Comparison of ENCODE assay signal across 22 mouse cellular contexts in the genomic region with DNA sequence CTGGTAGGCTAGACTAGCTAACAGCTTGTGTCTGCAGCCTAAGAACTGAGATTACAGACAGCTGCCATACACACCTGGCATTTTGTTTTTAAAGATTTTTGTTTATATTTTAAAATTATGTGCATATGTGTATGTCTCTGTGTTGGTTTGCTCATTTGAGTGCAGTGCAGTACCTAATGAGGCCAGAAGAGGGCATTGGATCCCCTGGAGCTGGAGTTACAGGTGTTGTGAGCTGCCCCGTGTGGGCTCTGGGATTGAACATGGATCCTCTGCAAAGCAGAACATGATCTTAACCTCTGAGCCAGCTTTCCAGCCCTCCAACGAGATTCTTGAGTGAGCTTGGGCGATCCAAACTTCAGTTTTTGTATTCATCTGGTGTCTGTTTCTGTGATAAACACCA. TPM values are rescaled to one million over a fixed set of nuclear protein-coding genes. Genes with fewer than 3 reads are reported as not detected.
DNase-seq lines count a peak whose midpoint lies in the region; ATAC-seq and TF ChIP-seq lines count a peak whose summit lies in the region.
"Had no signal": no experiment of that assay in that cellular context is flagged by ENCODE, and none has a peak within 500 bp of the region (broad histone marks: within the 10 kb centered on the region; RNA-seq: fewer than 3 reads in every experiment).

No protein-coding gene starts in this region.

- no peaks in the 10 kb centered on the region for H3K4me1 ChIP-seq in kidney, postnatal 0 days (replicated peaks; ENCODE audit: insufficient read depth, low read length)
- no peaks in the 10 kb centered on the region for H3K4me1 ChIP-seq in midbrain, postnatal 0 days (ENCODE audit: insufficient read depth, low read length)
- no peaks in the 10 kb centered on the region for H3K4me1 ChIP-seq in midbrain, embryonic 11.5 days (ENCODE audit: control insufficient read depth, insufficient read depth, low read length)
- H3K4me1 ChIP-seq: heart, embryonic 12.5 days had no signal

- H3K9me3 ChIP-seq in kidney, postnatal 0 days (replicated peaks; ENCODE audit: low read length) = no peaks in the 10 kb centered on the region
- no peaks in the 10 kb centered on the region for H3K9me3 ChIP-seq in midbrain, postnatal 0 days (ENCODE audit: low read length)
- H3K9me3 ChIP-seq in midbrain, embryonic 11.5 days (ENCODE audit: control insufficient read depth, low read length) = no peaks in the 10 kb centered on the region
- H3K9me3 ChIP-seq: heart, embryonic 12.5 days had no signal

- 74% methylated on average over 3 of the region's 3 CpGs for WGBS in kidney, postnatal 0 days
- 69% methylated on average over 3 of the region's 3 CpGs for WGBS in midbrain, postnatal 0 days
- 61% methylated on average over 3 of the region's 3 CpGs for WGBS in midbrain, embryonic 11.5 days

- H3K4me3 ChIP-seq in kidney, postnatal 0 days (replicated peaks; ENCODE audit: low read depth, low read length) = no peak overlapping the region
- no peak overlapping the region for H3K4me3 ChIP-seq in midbrain, postnatal 0 days (ENCODE audit: low read depth, low read length)
- H3K4me3 ChIP-seq in midbrain, embryonic 11.5 days (ENCODE audit: low read depth, low read length) = no peak overlapping the region
- H3K4me3 ChIP-seq: heart, embryonic 12.5 days had no signal

- H3K27ac ChIP-seq in kidney, postnatal 0 days = no peak overlapping the region
- no peak overlapping the region for H3K27ac ChIP-seq in midbrain, postnatal 0 days (ENCODE audit: low read depth, low read length)
- H3K27ac ChIP-seq in midbrain, embryonic 11.5 days (ENCODE audit: low read depth, low read length) = no peak overlapping the region
- H3K27ac ChIP-seq: hindbrain, embryonic 14.5 days had no signal

- H3K36me3 ChIP-seq in kidney, postnatal 0 days (ENCODE audit: insufficient read depth, low read length) = no peaks in the 10 kb centered on the region
- H3K36me3 ChIP-seq in midbrain, postnatal 0 days (ENCODE audit: insufficient read depth, low read length) = no peaks in the 10 kb centered on the region
- no peaks in the 10 kb centered on the region for H3K36me3 ChIP-seq in midbrain, embryonic 11.5 days (ENCODE audit: control insufficient read depth, insufficient read depth, low read length)
- H3K36me3 ChIP-seq: heart, embryonic 12.5 days had no signal

- ATAC-seq in kidney, postnatal 0 days (replicated peaks; ENCODE audit: low FRiP score, low read depth) = no peak
- ATAC-seq in midbrain, postnatal 0 days (ENCODE audit: low FRiP score) = no peak
- no peak for ATAC-seq in midbrain, embryonic 11.5 days (ENCODE audit: low FRiP score)
- ATAC-seq: CD4-positive, CD25-positive, alpha-beta regulatory T cell, adult 4 months had no signal

- peak; percentile 29; the same call in 1 of the 2 replicates for TF ChIP-seq CTCF in kidney, postnatal 0 days (IDR thresholded peaks at IDR 0.05; ENCODE audit: low read depth)
- TF ChIP-seq CTCF in midbrain, postnatal 0 days (IDR thresholded peaks at IDR 0.05) = peak; percentile 45

- H3K9ac ChIP-seq in kidney, postnatal 0 days (ENCODE audit: low read depth, low read length) = no peak overlapping the region
- H3K9ac ChIP-seq in midbrain, postnatal 0 days (replicated peaks; ENCODE audit: low read length, poor library complexity, severe bottlenecking) = no peak overlapping the region
- no peak overlapping the region for H3K9ac ChIP-seq in midbrain, embryonic 11.5 days (ENCODE audit: low read length)
- H3K9ac ChIP-seq: heart, embryonic 12.5 days; hindbrain, embryonic 14.5 days had no signal

- H3K4me2 ChIP-seq in kidney, postnatal 0 days (ENCODE audit: low read length) = no peak overlapping the region
- H3K4me2 ChIP-seq in midbrain, postnatal 0 days (ENCODE audit: low read depth, low read length, poor library complexity, severe bottlenecking) = no peak overlapping the region
- no peak overlapping the region for H3K4me2 ChIP-seq in midbrain, embryonic 11.5 days
- H3K4me2 ChIP-seq: heart, embryonic 12.5 days; hindbrain, embryonic 14.5 days had no signal

- DNase-seq in kidney, postnatal 0 days (ENCODE audit: low spot score) = no peak
- no peak for DNase-seq in kidney, postnatal 14 days
- no peak for DNase-seq in midbrain, postnatal 0 days (ENCODE audit: low spot score)
- DNase-seq in midbrain, embryonic 11.5 days (ENCODE audit: low spot score, missing footprints) = no peak
- DNase-seq in ES-CJ7 (ENCODE audit: low read depth, low spot score) (peak; percentile 65), ZHBTc4 (ENCODE audit: low read depth, low spot score) (peak; percentile 67)
- DNase-seq in cerebellum, adult 11 months = no peak
- DNase-seq: cerebellum, postnatal 14 days; kidney, adult 8-10 months; lung, adult 18-20 months; midbrain, embryonic 14.5 days; thymus, postnatal 25 days had no signal

- no peaks in the 10 kb centered on the region for H3K27me3 ChIP-seq in kidney, postnatal 0 days (ENCODE audit: insufficient read depth, low read length)
- H3K27me3 ChIP-seq in midbrain, postnatal 0 days (ENCODE audit: insufficient read depth, low read length) = no peaks in the 10 kb centered on the region
- no peaks in the 10 kb centered on the region for H3K27me3 ChIP-seq in midbrain, embryonic 11.5 days (ENCODE audit: control insufficient read depth, insufficient read depth, low read length)
- H3K27me3 ChIP-seq: heart, embryonic 12.5 days had no signal

RNA-seq across cellular contexts. Expression of a gene that starts 27.8 kb away (rescaled TPM):
- polyA plus RNA-seq in kidney, postnatal 0 days (2015; fragmentation: Nextera tagmentation; extraction: Ambion mirVana) = 0.09 TPM in 1 of 2 replicates, not detected in the other
- 27.2 and 31.0 TPM in 2 replicates for total RNA-seq in midbrain, postnatal 0 days (2014; rRNA removed)
- polyA plus RNA-seq in midbrain, postnatal 0 days (2015; fragmentation: Nextera tagmentation; extraction: Ambion mirVana) = 24.1 and 26.7 TPM in 2 replicates
- 0.62 and 0.77 TPM in 2 replicates for polyA plus RNA-seq in midbrain, embryonic 11.5 days (2014; fragmentation: Nextera tagmentation; extraction: Ambion mirVana)
- total RNA-seq: adrenal gland, adult 18-20 months; gastrocnemius, postnatal 4 days; heart, postnatal 25 days; neutrophil, adult 5-6 weeks had no signal
- polyA plus RNA-seq: CD4-positive, CD25-positive, alpha-beta regulatory T cell, adult 4 months; forebrain, embryonic 11.5 days; heart, embryonic 12.5 days; limb, embryonic 11.5 days; small intestine, adult 2 months had no signal

Comparison
In these comparisons a context has a peak if more than half of its experiments do, and no peak if none do; other contexts are left out.
1. RNA of a gene that starts 27.8 kb away (polyA plus RNA-seq): 24.1 to 26.7 TPM in midbrain, postnatal 0 days; 0.62 to 0.77 TPM in midbrain, embryonic 11.5 days and 0.09 TPM in kidney, postnatal 0 days; every median in the first group is over 10 times any median in the second.
2. DNase-seq: peak in ES-CJ7 (single experiment) and ZHBTc4 (single experiment); none in kidney, postnatal 0 days (single experiment), kidney, postnatal 14 days (single experiment), midbrain, postnatal 0 days (single experiment), midbrain, embryonic 11.5 days (single experiment) and cerebellum, adult 11 months (single experiment).